Mouse (Mus musculus): ENCODE measurements around the gene Fam131a. TPM values are rescaled to one million over a fixed set of nuclear protein-coding genes. Genes with fewer than 3 reads are reported as not detected.
A peak's percentile ranks its signal among the peaks of the same experiment; 100 is the strongest.

The Fam131a gene
- total RNA-seq, 2 experiments from 2014 or later: 16.0 to 18.9 TPM

GRCm38 (mm10) chr16:20714307-20715080 is 21.5 kb downstream of the Fam131a start:
- DNase-seq: no peak
- intact Hi-C loops (cut with DNase I): loop anchor here (10.0 kb wide), 1 partner anchor 670 kb away; no protein-coding TSS in a partner anchor

- no peak for DNase-seq
- intact Hi-C loops (cut with DNase I): loop anchor here (10.0 kb wide), 1 partner anchor 670 kb away; no protein-coding TSS in a partner anchor
Measured at GRCm38 (mm10) chr16:20715161-20715560, 22.1 kb downstream of the Fam131a start.

GRCm38 (mm10) chr16:20715566-20715965 is 22.5 kb downstream of the Fam131a start:
- no peak for DNase-seq
- intact Hi-C loops (cut with DNase I): loop anchor here (10.0 kb wide), 1 partner anchor 669 kb away; no protein-coding TSS in a partner anchor

- peak; percentile 80 to 82 for DNase-seq
- intact Hi-C loops (cut with DNase I): loop anchor here (10.0 kb wide), 1 partner anchor 669 kb away; no protein-coding TSS in a partner anchor
Measured at GRCm38 (mm10) chr16:20715976-20716840, 23.2 kb downstream of the Fam131a start.

- intact Hi-C loops (cut with DNase I): loop anchor here (10.0 kb wide), 1 partner anchor 668 kb away; no protein-coding TSS in a partner anchor
Measured at GRCm38 (mm10) chr16:20716841-20717180, 23.8 kb downstream of the Fam131a start.

GRCm38 (mm10) chr16:20717181-20717977 is 24.3 kb downstream of the Fam131a start, which contains the start of the genes Polr2h and Clcn2:
TSS of gene Polr2h (plus strand) at chr16:20717665.
TSS of gene Clcn2 (minus strand) at chr16:20717746.
- DNase-seq: peak; percentile 97 to 98
- intact Hi-C loops (cut with DNase I): loop anchor here (10.0 kb wide), 1 partner anchor 667 kb away; no protein-coding TSS in a partner anchor

More at GRCm38 (mm10) chr16:20716841-20717180, 23.8 kb downstream of the Fam131a start:
- DNase-seq: no peak

GRCm38 (mm10) chr16:20717978-20718670 is 25.1 kb downstream of the Fam131a start:
- no peak for DNase-seq
- intact Hi-C loops (cut with DNase I): loop anchor here (10.0 kb wide), 1 partner anchor 667 kb away; no protein-coding TSS in a partner anchor

GRCm38 (mm10) chr16:20721808-20722207 is 28.8 kb downstream of the Fam131a start:
- intact Hi-C loops (cut with DNase I): loop anchor here (5.0 to 10.0 kb wide), 2 partner anchors 173 to 470 kb away; no protein-coding TSS in a partner anchor
- no peak for DNase-seq

GRCm38 (mm10) chr16:20722736-20723135 is 29.7 kb downstream of the Fam131a start:
- intact Hi-C loops (cut with DNase I): loop anchor here (5.0 to 10.0 kb wide), 2 partner anchors 172 to 470 kb away; no protein-coding TSS in a partner anchor
- DNase-seq: no peak

GRCm38 (mm10) chr16:20723247-20723646 is 30.2 kb downstream of the Fam131a start:
- DNase-seq: no peak
- intact Hi-C loops (cut with DNase I): loop anchor here (5.0 to 10.0 kb wide), 2 partner anchors 172 to 469 kb away; no protein-coding TSS in a partner anchor

GRCm38 (mm10) chr16:20724338-20724748 is 31.3 kb downstream of the Fam131a start:
- peak; percentile 73 to 79 for DNase-seq
- intact Hi-C loops (cut with DNase I): loop anchor here (1.0 to 10.0 kb wide), 3 partner anchors 37 to 468 kb away; no protein-coding TSS in a partner anchor

- intact Hi-C loops (cut with DNase I): loop anchor here (10.0 kb wide), 1 partner anchor 169 kb away; no protein-coding TSS in a partner anchor
- no peak for DNase-seq
Measured at GRCm38 (mm10) chr16:20725321-20725720, 32.3 kb downstream of the Fam131a start.

- no peak for DNase-seq
- intact Hi-C loops (cut with DNase I): loop anchor here (10.0 kb wide), 1 partner anchor 169 kb away; no protein-coding TSS in a partner anchor
Measured at GRCm38 (mm10) chr16:20725750-20726149, 32.7 kb downstream of the Fam131a start.

- DNase-seq: no peak
Measured at GRCm38 (mm10) chr16:20726384-20726783, 33.3 kb downstream of the Fam131a start.

GRCm38 (mm10) chr16:20730293-20730711 is 37.3 kb downstream of the Fam131a start:
- DNase-seq: no peak
- intact Hi-C loops (cut with DNase I): no loop called here

More at GRCm38 (mm10) chr16:20726384-20726783, 33.3 kb downstream of the Fam131a start:
- intact Hi-C loops (cut with DNase I): loop anchor here (10.0 kb wide), 1 partner anchor 168 kb away; no protein-coding TSS in a partner anchor

GRCm38 (mm10) chr16:20731688-20732087 is 38.6 kb downstream of the Fam131a start:
- DNase-seq: no peak
- intact Hi-C loops (cut with DNase I): no loop called here

GRCm38 (mm10) chr16:20732251-20732924 is 39.3 kb downstream of the Fam131a start:
- intact Hi-C loops (cut with DNase I): no loop called here
- no peak for DNase-seq

Data from heart, postnatal 10 days (tissue).